Mouse (Mus musculus) midbrain, embryonic 11.5 days (tissue): ENCODE results near the gene 4921504E06Rik. TPM values are rescaled to one million over a fixed set of nuclear protein-coding genes. Genes with fewer than 3 reads are reported as not detected.

Experiments
- ATAC-seq: fragments of 200-750 bp; cut with Nextera tagmentation; 2 replicates; pipeline ENCODE4 v1.8.0; 2017; ENCODE audit warnings: moderate TSS enrichment, moderate library complexity; ENCODE audit not compliant: low FRiP score
- DNase-seq: peaks from one replicate; pipeline ENCODE4 v3.0.0; 2015; ENCODE audit warnings: low spot score; ENCODE audit errors: missing footprints
- H3K27ac ChIP-seq: fragments of 300-500 bp; sonication (generic); 2 replicates; pipeline ENCODE4 v1.5.1; 2014; ENCODE audit warnings: low read depth, low read length
- H3K27me3 ChIP-seq: fragments of 300-500 bp; sonication (generic); 2 replicates; pipeline ENCODE4 v1.6.1; 2014; ENCODE audit warnings: mild to moderate bottlenecking, low read length, moderate library complexity, mixed read lengths; ENCODE audit not compliant: control insufficient read depth, insufficient read depth
- H3K36me3 ChIP-seq: fragments of 300-500 bp; sonication (generic); 2 replicates; pipeline ENCODE4 v1.6.1; 2014; ENCODE audit warnings: mild to moderate bottlenecking, low read length, moderate library complexity, mixed read lengths; ENCODE audit not compliant: control insufficient read depth, insufficient read depth
- H3K4me1 ChIP-seq: fragments of 300-500 bp; sonication (generic); 2 replicates; pipeline ENCODE4 v1.6.1; 2014; ENCODE audit warnings: low read length; ENCODE audit not compliant: control insufficient read depth, insufficient read depth
- H3K4me2 ChIP-seq: fragments of 300-500 bp; sonication (generic); 2 replicates; pipeline ENCODE4 v1.6.1; 2014; ENCODE audit warnings: mild to moderate bottlenecking, moderate library complexity
- H3K4me3 ChIP-seq: fragments of 300-500 bp; sonication (generic); 2 replicates; pipeline ENCODE4 v1.5.1; 2014; ENCODE audit warnings: low read depth, low read length
- H3K9ac ChIP-seq: fragments of 300-500 bp; sonication (generic); 2 replicates; pipeline ENCODE4 v1.6.1; 2014; ENCODE audit warnings: low read length
- H3K9me3 ChIP-seq: fragments of 300-500 bp; sonication (generic); 2 replicates; pipeline ENCODE4 v1.6.1; 2016; ENCODE audit warnings: low read length; ENCODE audit not compliant: control insufficient read depth
- WGBS: fragments of 180-500 bp; shearing (Covaris S2); extraction: QIAGEN DNeasy Blood & Tissue Kit; methylation state at CpG from one replicate; pipeline ENCODE4 v1.1.7; 2014; 5-methylcytosine and 5-hydroxymethylcytosine counted together
- polyA plus RNA-seq: library from polyadenylated mRNA; unstranded; fragments of >200 nt; fragmentation: Nextera tagmentation; extraction: Ambion mirVana; gene quantifications from 2 replicates; pipeline ENCODE4 v1.2.1, GENCODE M21; 2014

4921504E06Rik gene
- polyA plus RNA-seq, result not detected in 2 replicates

GRCm38 (mm10) chr2:19553821-19554592 is at the start of gene 4921504E06Rik:
TSS of gene 4921504E06Rik (minus strand) at chr2:19553914.
- ATAC-seq, result peak; percentile 96
- H3K4me2 ChIP-seq, result peak within 1 kb of the TSS; percentile 50
- no peaks in the 10 kb centered on the region for H3K9me3 ChIP-seq
- peaks cover 6% of the 10 kb centered on the region; the same call in 1 of the 2 replicates for H3K4me1 ChIP-seq
- H3K36me3 ChIP-seq, result no peaks in the 10 kb centered on the region
- no peaks in the 10 kb centered on the region for H3K27me3 ChIP-seq
- WGBS, result 1% methylated on average over 27 of the region's 27 CpGs
- H3K27ac ChIP-seq, result peak within 1 kb of the TSS; percentile 22
- peak within 1 kb of the TSS; percentile 41; the same call in 1 of the 2 replicates for H3K9ac ChIP-seq
- peak; percentile 97 for DNase-seq
- peak within 1 kb of the TSS; percentile 30 for H3K4me3 ChIP-seq

- no peak overlapping the region for H3K4me3 ChIP-seq
- no peaks in the 10 kb centered on the region for H3K27me3 ChIP-seq
- no peak overlapping the region for H3K9ac ChIP-seq
- H3K4me1 ChIP-seq, result no peaks in the 10 kb centered on the region
- no peak overlapping the region for H3K4me2 ChIP-seq
- H3K27ac ChIP-seq, result no peak overlapping the region
- no peaks in the 10 kb centered on the region for H3K36me3 ChIP-seq
- ATAC-seq, result no peak
- 82% methylated on average over 3 of the region's 3 CpGs for WGBS
- no peaks in the 10 kb centered on the region for H3K9me3 ChIP-seq
- DNase-seq, result no peak
Measured at GRCm38 (mm10) chr2:19601386-19601925, 47.7 kb upstream of the 4921504E06Rik start.

DNA sequence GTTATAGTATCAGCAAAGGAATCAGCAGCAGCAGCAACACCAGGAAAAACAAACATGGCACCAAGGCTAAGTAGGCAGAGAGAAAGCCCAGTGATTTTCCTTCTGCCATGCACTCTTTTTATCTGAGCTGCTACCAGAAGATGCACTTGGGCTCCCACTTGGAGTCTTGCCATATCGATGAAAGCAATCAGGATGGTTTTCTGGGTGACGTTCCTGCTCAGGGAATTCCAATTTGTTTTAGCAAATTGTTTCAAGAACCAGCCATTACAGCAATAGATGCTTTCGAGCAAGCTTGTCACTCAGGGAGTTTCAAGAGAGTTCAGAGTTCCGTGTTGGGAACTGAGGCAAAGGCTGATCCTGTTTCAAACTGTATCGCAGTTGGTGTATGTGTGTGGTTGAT is 47.1 kb upstream of the 4921504E06Rik start:
- DNase-seq, result peak; percentile 80
- Histone ChIP-seq H3K27ac (no peak overlapping the region), H3K9ac (no peak overlapping the region), H3K9me3 (no peaks in the 10 kb centered on the region), H3K4me2 (no peak overlapping the region), H3K4me3 (no peak overlapping the region), H3K36me3 (no peaks in the 10 kb centered on the region), H3K4me1 (no peaks in the 10 kb centered on the region), H3K27me3 (no peaks in the 10 kb centered on the region)
- 88% methylated on average over 5 of the region's 5 CpGs for WGBS
- no peak for ATAC-seq

DNA sequence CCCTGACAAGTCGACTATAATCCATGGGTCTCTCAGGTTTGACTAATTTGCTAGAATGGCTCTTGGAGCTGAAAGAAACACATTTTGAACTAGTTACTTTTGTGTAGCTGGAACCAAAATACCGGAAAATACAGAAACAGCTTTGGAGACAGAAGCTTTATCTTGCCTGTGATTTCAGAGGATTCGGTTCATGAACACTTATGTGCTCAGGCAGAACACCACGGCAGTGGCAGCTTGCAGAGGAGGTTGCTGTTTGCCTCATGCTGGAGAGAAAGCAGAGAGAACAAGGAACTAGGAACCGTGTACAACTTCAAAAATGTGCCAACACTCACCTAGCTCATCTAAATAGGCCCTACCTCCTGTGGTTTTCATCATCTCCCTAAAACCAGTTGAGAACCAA is 46.1 kb upstream of the 4921504E06Rik start:
- Histone ChIP-seq H3K36me3 (no peaks in the 10 kb centered on the region), H3K4me3 (no peak overlapping the region), H3K9me3 (no peaks in the 10 kb centered on the region), H3K27me3 (no peaks in the 10 kb centered on the region), H3K27ac (no peak overlapping the region), H3K4me2 (no peak overlapping the region), H3K4me1 (no peaks in the 10 kb centered on the region), H3K9ac (no peak overlapping the region)
- 85% methylated on average over 5 of the region's 5 CpGs for WGBS
- DNase-seq (no peak), ATAC-seq (no peak)

DNA sequence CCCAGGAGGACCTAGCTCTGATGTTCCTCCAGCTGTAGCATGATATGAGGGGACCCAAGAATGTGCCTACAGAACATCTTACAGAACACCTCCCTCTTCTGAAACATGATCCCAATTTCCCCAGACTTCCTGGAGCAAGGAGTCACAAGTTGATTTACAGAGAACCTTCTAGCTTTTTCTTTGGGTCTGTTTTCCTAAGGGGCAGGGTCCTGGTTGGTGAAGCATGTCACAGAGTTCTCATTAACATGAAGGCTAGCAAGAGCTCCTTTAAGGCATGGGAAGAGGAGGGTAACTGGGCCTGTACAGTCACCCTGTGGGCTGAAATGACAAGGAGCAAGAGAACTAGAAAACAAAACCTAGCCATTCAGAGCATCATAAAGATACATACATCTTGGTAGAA is 43.3 kb upstream of the 4921504E06Rik start:
- no peak for ATAC-seq
- H3K4me1 ChIP-seq, result no peaks in the 10 kb centered on the region
- no peaks in the 10 kb centered on the region for H3K27me3 ChIP-seq
- no peaks in the 10 kb centered on the region for H3K36me3 ChIP-seq
- H3K27ac ChIP-seq, result no peak overlapping the region
- no peaks in the 10 kb centered on the region for H3K9me3 ChIP-seq
- DNase-seq, result no peak
- no peak overlapping the region for H3K4me3 ChIP-seq
- H3K4me2 ChIP-seq, result no peak overlapping the region
- no peak overlapping the region for H3K9ac ChIP-seq

GRCm38 (mm10) chr2:19596426-19596825 is 42.7 kb upstream of the 4921504E06Rik start:
- no peaks in the 10 kb centered on the region for H3K27me3 ChIP-seq
- H3K4me2 ChIP-seq, result no peak overlapping the region
- H3K36me3 ChIP-seq, result no peaks in the 10 kb centered on the region
- H3K27ac ChIP-seq, result no peak overlapping the region
- DNase-seq, result no peak
- 57% methylated on average over 2 of the region's 2 CpGs for WGBS
- no peaks in the 10 kb centered on the region for H3K9me3 ChIP-seq
- no peak for ATAC-seq
- no peak overlapping the region for H3K9ac ChIP-seq
- H3K4me1 ChIP-seq, result no peaks in the 10 kb centered on the region
- no peak overlapping the region for H3K4me3 ChIP-seq

- no peaks in the 10 kb centered on the region for H3K9me3 ChIP-seq
- H3K4me1 ChIP-seq, result no peaks in the 10 kb centered on the region
- H3K9ac ChIP-seq, result no peak overlapping the region
- H3K27ac ChIP-seq, result no peak overlapping the region
- WGBS, result 89% methylated on average over 7 of the region's 7 CpGs
- no peak overlapping the region for H3K4me2 ChIP-seq
- no peaks in the 10 kb centered on the region for H3K36me3 ChIP-seq
- ATAC-seq (no peak), DNase-seq (no peak)
- H3K4me3 ChIP-seq, result no peak overlapping the region
- no peaks in the 10 kb centered on the region for H3K27me3 ChIP-seq
Measured at GRCm38 (mm10) chr2:19594856-19595255, 41.1 kb upstream of the 4921504E06Rik start.

- no peak overlapping the region for H3K4me2 ChIP-seq
- H3K4me1 ChIP-seq, result peaks cover 2% of the 10 kb centered on the region
- H3K27ac ChIP-seq, result no peak overlapping the region
- H3K9ac ChIP-seq, result no peak overlapping the region
- no peaks in the 10 kb centered on the region for H3K36me3 ChIP-seq
- WGBS, result 83% methylated on average over 3 of the region's 3 CpGs
- H3K4me3 ChIP-seq, result no peak overlapping the region
- no peaks in the 10 kb centered on the region for H3K27me3 ChIP-seq
- DNase-seq (no peak), ATAC-seq (no peak)
- H3K9me3 ChIP-seq, result no peaks in the 10 kb centered on the region
Measured at GRCm38 (mm10) chr2:19579846-19580245, 26.1 kb upstream of the 4921504E06Rik start.

DNA sequence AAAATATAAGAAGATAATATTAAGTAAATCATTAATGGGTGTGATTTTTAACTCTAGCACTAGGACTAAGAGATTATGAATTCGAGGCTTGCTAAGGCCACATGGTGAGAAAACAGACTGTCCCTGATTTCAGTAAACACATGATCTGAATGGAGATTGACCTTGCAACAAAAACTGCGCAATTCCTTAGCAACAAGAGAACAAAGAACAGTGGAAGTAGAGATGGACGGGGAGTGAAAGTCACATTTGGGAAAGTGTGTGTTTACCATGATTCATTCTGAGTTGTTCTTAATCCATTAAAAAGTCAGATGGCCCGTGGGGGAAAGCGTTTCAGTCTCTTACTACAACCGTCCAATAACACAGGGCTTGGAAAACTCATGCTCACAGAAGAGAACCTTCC is 25.5 kb upstream of the 4921504E06Rik start:
- Histone ChIP-seq H3K4me3 (no peak overlapping the region), H3K27ac (no peak overlapping the region), H3K9ac (no peak overlapping the region), H3K4me1 (peaks cover 2% of the 10 kb centered on the region), H3K36me3 (no peaks in the 10 kb centered on the region), H3K9me3 (no peaks in the 10 kb centered on the region), H3K4me2 (no peak overlapping the region), H3K27me3 (no peaks in the 10 kb centered on the region)
- WGBS, result 51% methylated on average over 6 of the region's 6 CpGs
- DNase-seq (no peak), ATAC-seq (0 out of 2 replicates have a peak, but pooled peaks have one; percentile 16)
